Mouse (Mus musculus) MEL (cell line): ENCODE data around the gene Myh6. TPM values are rescaled to one million over a fixed set of nuclear protein-coding genes. Genes with fewer than 3 reads are reported as not detected.

Source experiments
- DNase-seq: peaks from one replicate; pipeline ENCODE4 v3.0.0; 2011; ENCODE audit warnings: low read depth, low spot score
- H3K27ac ChIP-seq: 2 replicates; pipeline ENCODE4 v1.5.1; 2012; ENCODE audit warnings: low read depth, mild to moderate bottlenecking, control low read depth, low read length, moderate library complexity; ENCODE audit not compliant: control insufficient read depth
- H3K27me3 ChIP-seq, 2 experiments: fragments of 150-350 bp in 1 of 2; sonication (generic) in 1 of 2; 2 replicates each; pipeline ENCODE4 v1.6.1; 2012; ENCODE audit warnings: low read length in 2 of 2, mild to moderate bottlenecking in 2 of 2, improper control_type of control experiment in 1 of 2, moderate library complexity in 1 of 2; ENCODE audit not compliant: insufficient read depth in 2 of 2, control insufficient read depth in 1 of 2
- H3K36me3 ChIP-seq, 2 experiments: 2 replicates each; pipeline ENCODE4 v1.6.1; 2012 to 2014; ENCODE audit warnings: low read length in 2 of 2, improper control_type of control experiment in 1 of 2, inconsistent platforms in 1 of 2, mild to moderate bottlenecking in 1 of 2; ENCODE audit not compliant: insufficient read depth in 2 of 2, control insufficient read depth in 1 of 2
- H3K4me1 ChIP-seq, 2 experiments: fragments of 150-350 bp in 1 of 2; sonication (generic) in 1 of 2; 2 replicates each; pipeline ENCODE4 v1.6.1; 2012; ENCODE audit warnings: low read length in 2 of 2, improper control_type of control experiment in 1 of 2, mild to moderate bottlenecking in 1 of 2; ENCODE audit not compliant: insufficient read depth in 2 of 2, control insufficient read depth in 1 of 2
- H3K4me3 ChIP-seq, 2 experiments: fragments of 150-350 bp in 1 of 2; sonication (generic) in 1 of 2; 2 replicates each; pipeline ENCODE4 v1.5.1; 2012; ENCODE audit warnings: low read depth in 2 of 2, low read length in 2 of 2, mild to moderate bottlenecking in 2 of 2, moderate library complexity in 2 of 2, control low read depth in 1 of 2, improper control_type of control experiment in 1 of 2; ENCODE audit not compliant: control insufficient read depth in 1 of 2, insufficient read depth in 1 of 2
- H3K79me2 ChIP-seq: 2 replicates; pipeline ENCODE4 v1.6.1; 2012; ENCODE audit warnings: mild to moderate bottlenecking, low read length, moderate library complexity; ENCODE audit not compliant: control insufficient read depth, poor library complexity, insufficient read depth
- H3K9ac ChIP-seq: 2 replicates; pipeline ENCODE4 v1.6.1; 2012; ENCODE audit warnings: low read depth, mild to moderate bottlenecking, control low read depth, low read length, moderate library complexity; ENCODE audit not compliant: control insufficient read depth, poor library complexity, severe bottlenecking
- H3K9me3 ChIP-seq: fragments of 150-350 bp; sonication (generic); replicated peaks from 2 replicates; pipeline ENCODE4 v1.6.1; 2012; ENCODE audit warnings: mild to moderate bottlenecking, low read length, improper control_type of control experiment, moderate library complexity; ENCODE audit not compliant: insufficient read depth
- BHLHE40 ChIP-seq: IDR thresholded peaks from 2 replicates; pipeline ENCODE4 v1.6.1; 2012; ENCODE audit warnings: low read depth, mild to moderate bottlenecking, inconsistent platforms, low read length, improper control_type of control experiment, borderline replicate concordance
- CHD1 ChIP-seq: IDR thresholded peaks from 2 replicates; pipeline ENCODE4 v1.6.1; 2012; ENCODE audit warnings: low read depth, mild to moderate bottlenecking, inconsistent platforms, low read length, improper control_type of control experiment
- CHD2 ChIP-seq: IDR thresholded peaks from 2 replicates; pipeline ENCODE4 v1.6.1; 2011; ENCODE audit warnings: low read length, improper control_type of control experiment
- CTCF ChIP-seq, 3 experiments: IDR thresholded peaks in 2 of 3; conservative IDR thresholded peaks in 1 of 3; 2 replicates each; pipeline ENCODE4 v1.5.1; 2011 to 2012; ENCODE audit warnings: low read length in 3 of 3, low read depth in 2 of 3, mild to moderate bottlenecking in 2 of 3, improper control_type of control experiment in 1 of 3, inconsistent platforms in 1 of 3, mixed read lengths in 1 of 3, moderate library complexity in 1 of 3; ENCODE audit not compliant: control insufficient read depth in 1 of 3, insufficient read depth in 1 of 3, poor library complexity in 1 of 3, severe bottlenecking in 1 of 3
- E2F4 ChIP-seq: IDR thresholded peaks from 2 replicates; pipeline ENCODE4 v1.6.1; 2011; ENCODE audit warnings: low read depth, low read length, improper control_type of control experiment, borderline replicate concordance
- ELF1 ChIP-seq: IDR thresholded peaks from 2 replicates; pipeline ENCODE4 v1.6.1; 2014; ENCODE audit warnings: low read depth, mild to moderate bottlenecking, inconsistent platforms, low read length, improper control_type of control experiment, moderate library complexity
- EP300 ChIP-seq, 2 experiments: IDR thresholded peaks; 2 replicates each; pipeline ENCODE4 v1.6.1; 2011; ENCODE audit warnings: improper control_type of control experiment in 2 of 2, low read length in 2 of 2, low read depth in 1 of 2, mild to moderate bottlenecking in 1 of 2
- GABPA ChIP-seq: IDR thresholded peaks from 2 replicates; pipeline ENCODE4 v1.6.1; 2012; ENCODE audit warnings: low read depth, mild to moderate bottlenecking, inconsistent platforms, low read length, improper control_type of control experiment, moderate library complexity
- JUND ChIP-seq: IDR thresholded peaks from 2 replicates; pipeline ENCODE4 v1.6.1; 2011; ENCODE audit warnings: low read depth, mild to moderate bottlenecking, improper control_type of control experiment, low read length
- KAT2A ChIP-seq: conservative IDR thresholded peaks from 2 replicates; pipeline ENCODE4 v1.6.1; 2012; ENCODE audit warnings: low read depth, low read length, improper control_type of control experiment, inconsistent platforms
- MAZ ChIP-seq: IDR thresholded peaks from 2 replicates; pipeline ENCODE4 v1.6.1; 2012; ENCODE audit warnings: low read depth, mild to moderate bottlenecking, inconsistent platforms, low read length, improper control_type of control experiment
- MEF2A ChIP-seq: IDR thresholded peaks from 2 replicates; pipeline ENCODE4 v1.6.1; 2014; ENCODE audit warnings: low read depth, mild to moderate bottlenecking, inconsistent platforms, low read length, improper control_type of control experiment; ENCODE audit not compliant: poor library complexity, insufficient replicate concordance, severe bottlenecking; ENCODE audit errors: extremely low read depth
- MXI1 ChIP-seq: IDR thresholded peaks from 2 replicates; pipeline ENCODE4 v1.6.1; 2011; ENCODE audit warnings: mild to moderate bottlenecking, low read depth, low read length, improper control_type of control experiment
- MYC ChIP-seq: IDR thresholded peaks from 2 replicates; pipeline ENCODE4 v1.6.1; 2011; ENCODE audit warnings: low read depth, mild to moderate bottlenecking, low read length, improper control_type of control experiment, moderate library complexity
- NELFE ChIP-seq: IDR thresholded peaks from 2 replicates; pipeline ENCODE4 v1.6.1; 2011; ENCODE audit warnings: low read depth, low read length, improper control_type of control experiment
- NRF1 ChIP-seq: IDR thresholded peaks from 2 replicates; pipeline ENCODE4 v1.6.1; 2014; ENCODE audit warnings: low read depth, mild to moderate bottlenecking, inconsistent platforms, low read length, improper control_type of control experiment, moderate library complexity; ENCODE audit not compliant: poor library complexity, insufficient read depth, severe bottlenecking
- POLR2AphosphoS2 ChIP-seq: IDR thresholded peaks from 2 replicates; pipeline ENCODE4 v1.6.1; 2011; ENCODE audit warnings: low read length, improper control_type of control experiment
- RCOR1 ChIP-seq: IDR thresholded peaks from 2 replicates; pipeline ENCODE4 v1.6.1; 2012; ENCODE audit warnings: low read depth, mild to moderate bottlenecking, inconsistent platforms, low read length, improper control_type of control experiment
- SMC3 ChIP-seq: IDR thresholded peaks from 2 replicates; pipeline ENCODE4 v1.6.1; 2011; ENCODE audit warnings: low read depth, low read length, improper control_type of control experiment
- TAL1 ChIP-seq: IDR thresholded peaks from 2 replicates; pipeline ENCODE4 v1.6.1; 2012; ENCODE audit warnings: mild to moderate bottlenecking, inconsistent platforms, low read length, moderate library complexity, mixed read lengths
- TBP ChIP-seq: IDR thresholded peaks from 2 replicates; pipeline ENCODE4 v1.8.0; 2011; ENCODE audit warnings: low read depth, low read length, improper control_type of control experiment
- TCF12 ChIP-seq: IDR thresholded peaks from 2 replicates; pipeline ENCODE4 v1.6.1; 2014; ENCODE audit warnings: low read depth, mild to moderate bottlenecking, inconsistent platforms, low read length, improper control_type of control experiment, moderate library complexity
- UBTF ChIP-seq: IDR thresholded peaks from 2 replicates; pipeline ENCODE4 v1.6.1; 2012; ENCODE audit warnings: low read depth, mild to moderate bottlenecking, inconsistent platforms, low read length, improper control_type of control experiment, moderate library complexity, borderline replicate concordance; ENCODE audit not compliant: insufficient read depth
- USF1 ChIP-seq: IDR thresholded peaks from 2 replicates; pipeline ENCODE4 v1.6.1; 2014; ENCODE audit warnings: low read depth, mild to moderate bottlenecking, inconsistent platforms, low read length, improper control_type of control experiment, moderate library complexity
- USF2 ChIP-seq, 2 experiments: IDR thresholded peaks; 2 replicates each; pipeline ENCODE4 v1.6.1; 2011 to 2012; ENCODE audit warnings: improper control_type of control experiment in 2 of 2, low read length in 2 of 2, borderline replicate concordance in 1 of 2, inconsistent platforms in 1 of 2, low read depth in 1 of 2, mild to moderate bottlenecking in 1 of 2; ENCODE audit not compliant: insufficient read depth in 1 of 2
- ZC3H11A ChIP-seq: IDR thresholded peaks from 2 replicates; pipeline ENCODE4 v1.6.1; 2012; ENCODE audit warnings: low read depth, mild to moderate bottlenecking, inconsistent platforms, low read length, improper control_type of control experiment
- ZMIZ1 ChIP-seq: IDR thresholded peaks from 2 replicates; pipeline ENCODE4 v1.6.1; 2012; ENCODE audit warnings: low read depth, mild to moderate bottlenecking, inconsistent platforms, low read length, improper control_type of control experiment, moderate library complexity
- polyA plus RNA-seq, 2 experiments: library from polyadenylated mRNA; stranded (reverse) in 1 of 2; unstranded in 1 of 2; fragments of >175 nt in 1 of 2; fragments of >200 nt in 1 of 2; gene quantifications; 2 replicates each; pipeline versions ENCODE4 v1.2.1 to v1.2.4; 2012; ENCODE audit warnings: low replicate concordance in 2 of 2, low read depth in 1 of 2; ENCODE audit not compliant: insufficient read length in 2 of 2, insufficient read depth in 1 of 2, missing spikeins in 1 of 2
- total RNA-seq: library from RNA; depleted of rRNA; stranded (reverse); fragments of 300-350 nt; gene quantifications from 2 replicates; pipeline ENCODE4 v1.2.3, GENCODE M21; 2012

Myh6 gene
- total and polyA plus RNA-seq, 3 experiments = not detected

DNA sequence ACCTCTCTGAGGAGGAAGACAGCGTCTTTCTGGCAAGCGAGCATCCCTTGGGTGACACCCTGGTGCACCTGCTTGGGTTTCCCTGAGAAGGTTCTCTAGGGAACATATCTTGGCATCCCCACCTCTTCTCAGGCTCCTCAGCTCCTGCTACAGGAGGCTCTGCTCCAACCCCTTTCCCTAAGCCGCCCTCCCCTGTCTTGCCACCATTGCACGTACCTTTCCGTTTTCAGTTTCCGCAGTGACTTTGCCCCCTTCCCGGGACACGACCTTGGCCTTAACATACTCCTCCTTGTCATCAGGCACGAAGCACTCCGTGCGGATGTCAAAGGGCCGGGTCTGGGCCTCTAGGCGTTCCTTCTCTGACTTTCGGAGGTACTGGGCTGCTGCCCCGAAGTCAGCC lies 1.7 kb downstream of the Myh6 start:
- Histone ChIP-seq H3K9me3 (no peaks in the 10 kb centered on the region), H3K36me3 (no peaks in the 10 kb centered on the region), H3K9ac (no peak overlapping the region), H3K27me3 (peaks cover 0 to 7% of the 10 kb centered on the region in 2 experiments; a peak in 3 of 4 replicates), H3K4me3 (no peak overlapping the region), H3K4me1 (no peaks in the 10 kb centered on the region), H3K27ac (no peak overlapping the region), H3K79me2 (no peaks in the 10 kb centered on the region)
- DNase-seq = no peak
- TF ChIP-seq ELF1 = no peak
- TF ChIP-seq MXI1 = no peak
- TF ChIP-seq ZC3H11A = no peak
- TF ChIP-seq EP300 (IDR thresholded peaks at IDR 0.05; ENCODE audit: low read depth in 1 of 2, low read length in 2 of 2) = no peak
- TF ChIP-seq USF2 (IDR thresholded peaks at IDR 0.05; ENCODE audit: borderline replicate concordance in 1 of 2, insufficient read depth in 1 of 2, low read depth in 1 of 2, low read length in 2 of 2) = no peak
- TF ChIP-seq MAZ = no peak
- no peak for TF ChIP-seq NRF1
- no peak for TF ChIP-seq MYC
- TF ChIP-seq ZMIZ1 = no peak
- TF ChIP-seq RCOR1 = no peak
- no peak for TF ChIP-seq JUND
- no peak for TF ChIP-seq SMC3
- no peak for TF ChIP-seq KAT2A
- TF ChIP-seq CTCF (IDR thresholded peaks at IDR 0.05 in 2 of 3, conservative IDR thresholded peaks at IDR 0.05 in 1 of 3; ENCODE audit: control insufficient read depth in 1 of 3, insufficient read depth in 1 of 3, low read depth in 2 of 3, low read length in 3 of 3, poor library complexity in 1 of 3, severe bottlenecking in 1 of 3) = no peak
- TF ChIP-seq USF1 = no peak
- no peak for TF ChIP-seq UBTF
- no peak for TF ChIP-seq GABPA
- no peak for TF ChIP-seq TBP
- TF ChIP-seq E2F4 = no peak

DNA sequence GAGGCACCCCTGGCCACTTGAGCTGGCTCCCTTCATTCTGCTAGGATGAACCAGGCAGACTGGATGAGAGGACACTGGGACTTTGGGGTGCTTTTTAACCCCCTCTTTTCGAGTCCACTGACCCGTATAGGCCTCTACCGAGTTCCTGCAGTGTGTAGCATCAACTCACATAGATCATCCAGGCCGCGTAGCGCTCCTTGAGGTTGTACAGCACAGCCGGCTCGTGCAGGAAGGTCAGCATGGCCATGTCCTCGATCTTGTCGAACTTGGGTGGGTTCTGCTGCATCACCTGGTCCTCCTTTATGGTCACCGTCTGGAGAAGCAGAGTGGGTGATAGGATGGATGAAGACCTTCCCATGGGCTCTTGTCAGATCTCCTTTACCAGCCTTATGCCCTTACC lies 3.0 kb downstream of the Myh6 start:
- DNase-seq = no peak
- Histone ChIP-seq H3K4me3 (no peak overlapping the region), H3K27ac (no peak overlapping the region), H3K79me2 (no peaks in the 10 kb centered on the region), H3K9ac (no peak overlapping the region), H3K4me1 (no peaks in the 10 kb centered on the region), H3K9me3 (no peaks in the 10 kb centered on the region), H3K27me3 (peaks cover 0 to 5% of the 10 kb centered on the region in 2 experiments; a peak in 3 of 4 replicates), H3K36me3 (no peaks in the 10 kb centered on the region)
- TF ChIP-seq CHD2 (no peak), SMC3 (no peak), JUND (no peak), POLR2AphosphoS2 (no peak), ZMIZ1 (no peak), MEF2A (no peak), MXI1 (no peak), CHD1 (no peak), UBTF (no peak), TAL1 (no peak), BHLHE40 (no peak), NELFE (no peak), E2F4 (no peak), TCF12 (no peak), CTCF (IDR thresholded peaks at IDR 0.05 in 2 of 3, conservative IDR thresholded peaks at IDR 0.05 in 1 of 3; ENCODE audit: control insufficient read depth in 1 of 3, insufficient read depth in 1 of 3, low read depth in 2 of 3, low read length in 3 of 3, poor library complexity in 1 of 3, severe bottlenecking in 1 of 3) (no peak)
